Mouse (Mus musculus) ES-Bruce4 (cell line): ENCODE measurements around the gene Scn10a.

Source experiments
- CTCF ChIP-seq: IDR thresholded peaks from one replicate; pipeline ENCODE4 v1.8.1; 2011; ENCODE audit warnings: low read depth, low read length
- EP300 ChIP-seq: IDR thresholded peaks from 2 replicates; pipeline ENCODE4 v1.6.1; 2011; ENCODE audit warnings: low read depth, low read length; ENCODE audit not compliant: insufficient read depth
- POLR2A ChIP-seq: IDR thresholded peaks from one replicate; pipeline ENCODE4 v1.8.1; 2011; ENCODE audit warnings: low read length; ENCODE audit not compliant: insufficient read depth

DNA sequence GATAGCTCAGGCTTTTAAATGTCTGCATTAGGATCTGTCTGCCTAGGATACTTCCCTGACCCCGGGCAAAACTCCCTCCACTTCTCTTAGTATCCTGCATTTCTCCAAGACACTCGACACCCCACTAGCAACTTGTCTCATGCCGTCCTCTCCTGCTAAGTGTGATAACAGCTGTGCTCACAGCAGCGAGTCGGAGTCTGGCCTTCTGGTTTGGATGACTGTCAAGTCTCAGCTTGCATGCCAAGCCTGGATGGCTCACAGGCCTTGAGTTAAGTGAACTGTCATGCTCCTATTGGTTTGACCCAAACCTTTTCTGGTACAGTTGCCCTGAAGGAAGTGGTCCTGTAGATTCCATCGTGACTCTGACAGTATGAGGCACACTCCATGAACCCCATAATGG is 63.0 kb downstream of the Scn10a start:
- TF ChIP-seq CTCF (no peak), EP300 (no peak), POLR2A (no peak)
